Mouse (Mus musculus) cerebellum, adult 2 months (tissue): ENCODE data around the gene Fhad1.

Source experiments
- CTCF ChIP-seq: fragments of 200-500 bp; IDR thresholded peaks from 2 replicates; pipeline ENCODE4 v1.5.1; 2011; ENCODE audit warnings: low read depth, mild to moderate bottlenecking, control low read depth, low read length, moderate library complexity, borderline replicate concordance; ENCODE audit not compliant: insufficient read depth
- POLR2A ChIP-seq: fragments of 200-500 bp; IDR thresholded peaks from 2 replicates; pipeline ENCODE4 v1.6.1; 2011; ENCODE audit warnings: low read length, control low read depth, borderline replicate concordance; ENCODE audit not compliant: insufficient read depth

DNA sequence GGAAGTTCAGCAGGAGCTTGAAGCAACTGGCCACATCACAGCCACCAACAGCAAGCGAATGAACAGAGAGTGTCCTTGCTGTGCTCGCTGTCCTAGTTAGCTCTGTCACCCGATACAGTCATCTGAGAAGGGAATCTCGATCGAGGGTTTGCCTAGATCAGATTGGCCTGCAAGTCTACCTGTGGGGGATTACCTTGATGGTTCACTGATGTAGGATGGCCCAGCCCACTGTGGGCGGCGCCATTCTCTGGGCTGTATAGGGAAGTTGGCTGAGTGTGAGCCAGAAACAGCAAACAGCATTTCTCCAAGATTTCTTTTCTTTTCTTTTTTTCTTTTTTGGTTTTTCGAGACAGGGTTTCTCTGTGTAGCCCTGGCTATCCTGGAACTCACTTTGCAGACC is 150.4 kb downstream of the Fhad1 start:
- TF ChIP-seq CTCF, result no peak
- no peak for TF ChIP-seq POLR2A
